Mouse (Mus musculus): ENCODE measurements around the gene Ptprj.

GRCm38 (mm10) chr2:90489839-90490238 is 90.6 kb downstream of the Ptprj start:
- TF ChIP-seq CTCF (IDR thresholded peaks at IDR 0.05; ENCODE audit: low read depth) (no peak), EP300 (optimal IDR thresholded peaks at IDR 0.05) (no peak)

Measured in stomach, postnatal 0 days (tissue).